ENCODE assay signal across 8 mouse cellular contexts in the genomic region with DNA sequence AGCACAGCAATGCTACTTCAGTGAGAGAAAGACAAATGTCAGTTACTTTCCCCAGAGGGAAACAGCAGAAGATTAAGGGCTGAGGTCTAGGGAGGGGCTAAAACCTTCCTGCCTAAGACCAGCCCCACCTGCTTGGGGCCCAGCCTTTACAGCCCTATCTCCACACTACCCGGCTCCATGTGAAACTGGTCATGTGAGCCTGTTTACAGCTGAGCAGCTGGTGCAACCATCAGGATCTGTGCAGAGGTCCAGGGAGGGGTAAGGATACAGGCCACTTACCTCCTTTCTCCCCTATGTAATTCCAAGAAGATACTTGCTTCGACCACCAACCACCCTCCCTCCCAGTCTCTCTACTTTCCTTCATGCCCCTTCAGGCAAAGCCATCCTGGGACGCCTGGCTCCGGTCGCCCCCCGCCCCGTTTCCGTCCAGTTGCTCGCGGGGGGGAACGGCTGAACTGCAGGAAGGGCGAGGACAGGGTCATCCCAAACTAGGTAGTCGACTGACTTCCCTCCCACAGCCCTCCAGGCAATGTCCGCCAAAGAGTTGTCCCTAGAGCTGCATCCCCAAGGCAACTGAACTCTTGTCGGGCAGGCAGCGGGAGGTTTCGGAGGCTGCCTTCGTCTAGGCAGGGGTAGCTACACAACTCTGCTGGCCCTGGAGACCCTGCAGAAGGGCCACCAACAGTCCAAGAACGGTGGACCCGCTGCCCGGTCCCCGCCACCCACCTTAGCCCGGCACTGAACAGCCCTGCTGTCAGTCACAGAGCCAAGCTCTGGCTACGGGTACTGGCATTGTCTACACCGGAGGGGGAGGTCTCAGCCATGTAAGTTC. TPM values are rescaled to one million over a fixed set of nuclear protein-coding genes. Genes with fewer than 3 reads are reported as not detected.
DNase-seq lines count a peak whose midpoint lies in the region; ATAC-seq and TF ChIP-seq lines count a peak whose summit lies in the region.

No protein-coding gene starts in this region.

- peak overlapping the region; percentile 93 for H3K9ac ChIP-seq in heart, adult 2 months (ENCODE audit: low read depth, low read length)
- H3K9ac ChIP-seq in lung, embryonic 14.5 days: peak overlapping the region; percentile 59
- peak overlapping the region; percentile 61 for H3K9ac ChIP-seq in neural tube, embryonic 15.5 days (replicated peaks)

- 18% methylated on average over 25 of the region's 25 CpGs for WGBS in heart, adult 2 months
- 11% methylated on average over 25 of the region's 25 CpGs for WGBS in lung, embryonic 14.5 days
- 27% methylated on average over 25 of the region's 25 CpGs for WGBS in neural tube, embryonic 15.5 days

- H3K36me3 ChIP-seq in C2C12 (ENCODE audit: control insufficient read depth, insufficient read depth): no peaks in the 10 kb centered on the region
- H3K36me3 ChIP-seq in heart, adult 2 months (ENCODE audit: control insufficient read depth, insufficient read depth, low read length): peaks cover 3% of the 10 kb centered on the region
- no peaks in the 10 kb centered on the region for H3K36me3 ChIP-seq in lung, embryonic 14.5 days (ENCODE audit: insufficient read depth)
- no peaks in the 10 kb centered on the region for H3K36me3 ChIP-seq in neural tube, embryonic 15.5 days

- peak; percentile 82 for ATAC-seq in lung, embryonic 14.5 days (ENCODE audit: insufficient read depth)
- ATAC-seq in neural tube, embryonic 15.5 days (ENCODE audit: low FRiP score): peak; percentile 89

- H3K79me3 ChIP-seq in C2C12 (ENCODE audit: low read depth): peaks cover 1% of the 10 kb centered on the region

- no peaks in the 10 kb centered on the region for H3K9me3 ChIP-seq in lung, embryonic 14.5 days (ENCODE audit: low read depth, low read length)
- H3K9me3 ChIP-seq in neural tube, embryonic 15.5 days (replicated peaks): no peaks in the 10 kb centered on the region

- peak overlapping the region; percentile 43 for H3K4me3 ChIP-seq in C2C12 (ENCODE audit: insufficient read depth, poor library complexity, severe bottlenecking)
- H3K4me3 ChIP-seq in heart, adult 2 months: peak overlapping the region; percentile 73
- peak overlapping the region; percentile 58 for H3K4me3 ChIP-seq in lung, embryonic 14.5 days (ENCODE audit: low read depth, low read length)
- H3K4me3 ChIP-seq in neural tube, embryonic 15.5 days (replicated peaks): peak overlapping the region; percentile 56

- H3K27ac ChIP-seq in heart, adult 2 months: peak overlapping the region; percentile 93
- peak overlapping the region; percentile 79 for H3K27ac ChIP-seq in lung, embryonic 14.5 days (ENCODE audit: low read depth)
- H3K27ac ChIP-seq in neural tube, embryonic 15.5 days (replicated peaks): peak overlapping the region; percentile 80

- peak overlapping the region; percentile 66 for H3K4me2 ChIP-seq in lung, embryonic 14.5 days
- H3K4me2 ChIP-seq in neural tube, embryonic 15.5 days: peak overlapping the region; percentile 60

- TF ChIP-seq POLR2A in heart, adult 2 months (IDR thresholded peaks at IDR 0.05; ENCODE audit: insufficient read depth, low read depth, low read length): no peak

- no peaks in the 10 kb centered on the region for H3K79me2 ChIP-seq in C2C12 (ENCODE audit: control insufficient read depth, insufficient read depth)
- H3K79me2 ChIP-seq in heart, adult 2 months (replicated peaks; ENCODE audit: control insufficient read depth, insufficient read depth, low read length): no peaks in the 10 kb centered on the region; the same call in 1 of the 2 replicates

- TF ChIP-seq CTCF in C2C12 (IDR thresholded peaks at IDR 0.05; ENCODE audit: control insufficient read depth, insufficient read depth, insufficient read length): no peak
- no peak for TF ChIP-seq CTCF in heart, adult 2 months (IDR thresholded peaks at IDR 0.05)
- TF ChIP-seq CTCF in lung, embryonic 14.5 days (IDR thresholded peaks at IDR 0.05; ENCODE audit: low read depth): no peak

- intact Hi-C loops in heart, adult 2 months (cut with DNase I): loop anchor here (5.0 kb wide), 1 partner anchor 97 kb away; the partner anchor contains the start of gene Fam122c

- no peaks in the 10 kb centered on the region for H3K27me3 ChIP-seq in C2C12 (ENCODE audit: control insufficient read depth, insufficient read depth, insufficient read length)
- H3K27me3 ChIP-seq in heart, adult 2 months (ENCODE audit: control insufficient read depth, insufficient read depth, low read length): no peaks in the 10 kb centered on the region
- H3K27me3 ChIP-seq in lung, embryonic 14.5 days (ENCODE audit: insufficient read depth, low read length): no peaks in the 10 kb centered on the region
- H3K27me3 ChIP-seq in neural tube, embryonic 15.5 days (replicated peaks): no peaks in the 10 kb centered on the region

- no peak for TF ChIP-seq EP300 in heart, adult 2 months (IDR thresholded peaks at IDR 0.05; ENCODE audit: insufficient read depth, low read depth, low read length)

- no peaks in the 10 kb centered on the region; the same call in 1 of the 2 replicates for H3K4me1 ChIP-seq in heart, adult 2 months (ENCODE audit: control insufficient read depth, insufficient read depth, low read length)
- H3K4me1 ChIP-seq in lung, embryonic 14.5 days (ENCODE audit: insufficient read depth): no peaks in the 10 kb centered on the region
- H3K4me1 ChIP-seq in neural tube, embryonic 15.5 days: peaks cover 3% of the 10 kb centered on the region; the same call in 1 of the 2 replicates

- DNase-seq in adipocyte (ENCODE audit: low spot score): peak; percentile 64
- peak; percentile 52 for DNase-seq in embryo, embryonic 10.5 days (ENCODE audit: low spot score)
- peak; percentile 44 to 56 for DNase-seq in heart, adult 2 months
- DNase-seq in kidney, adult 11 months: peak; percentile 22
- peak; percentile 39 for DNase-seq in lung, embryonic 14.5 days
- peak; percentile 35 for DNase-seq in thymus, postnatal 25 days

- H3ac ChIP-seq in C2C12 (ENCODE audit: control insufficient read depth, insufficient read length, low read depth): peak overlapping the region; percentile 92

TF ChIP-seq in C2C12, 6 proteins besides CTCF, POLR2A, EP300 and RAD21:
- no peak for TF ChIP-seq MYOD1 (IDR thresholded peaks at IDR 0.05; ENCODE audit: control insufficient read depth, insufficient read length, low read depth)
- TF ChIP-seq USF1 (IDR thresholded peaks at IDR 0.05; ENCODE audit: low read depth): peak; percentile 52

RNA-seq across cellular contexts. Expression of gene Mospd1, which starts 0.6 kb away (rescaled TPM):
- 4.4 TPM for polyA plus RNA-seq in C2C12 (2012; fragmentation: generic; extraction: Trizol)
- total RNA-seq in heart, adult 2 months (2021): 10 to 100 TPM; 32.0 to 41.9 TPM
- 8.6 and 18.1 TPM in 2 replicates for polyA plus RNA-seq in heart, adult 2 months (2012; rRNA removed)
- polyA plus RNA-seq in lung, embryonic 14.5 days (2014; fragmentation: Nextera tagmentation; extraction: Ambion mirVana): 40.4 and 46.9 TPM in 2 replicates
- 38.3 and 38.4 TPM in 2 replicates for polyA plus RNA-seq in neural tube, embryonic 15.5 days (2015; fragmentation: Nextera tagmentation; extraction: Ambion mirVana)

Comparison
In these comparisons a context has a peak if more than half of its experiments do, and no peak if none do; other contexts are left out.
1. Peak in every context shown above with its lines: DNase-seq, ATAC-seq, H3K4me3 ChIP-seq and H3K27ac ChIP-seq.